In the genomic region with DNA sequence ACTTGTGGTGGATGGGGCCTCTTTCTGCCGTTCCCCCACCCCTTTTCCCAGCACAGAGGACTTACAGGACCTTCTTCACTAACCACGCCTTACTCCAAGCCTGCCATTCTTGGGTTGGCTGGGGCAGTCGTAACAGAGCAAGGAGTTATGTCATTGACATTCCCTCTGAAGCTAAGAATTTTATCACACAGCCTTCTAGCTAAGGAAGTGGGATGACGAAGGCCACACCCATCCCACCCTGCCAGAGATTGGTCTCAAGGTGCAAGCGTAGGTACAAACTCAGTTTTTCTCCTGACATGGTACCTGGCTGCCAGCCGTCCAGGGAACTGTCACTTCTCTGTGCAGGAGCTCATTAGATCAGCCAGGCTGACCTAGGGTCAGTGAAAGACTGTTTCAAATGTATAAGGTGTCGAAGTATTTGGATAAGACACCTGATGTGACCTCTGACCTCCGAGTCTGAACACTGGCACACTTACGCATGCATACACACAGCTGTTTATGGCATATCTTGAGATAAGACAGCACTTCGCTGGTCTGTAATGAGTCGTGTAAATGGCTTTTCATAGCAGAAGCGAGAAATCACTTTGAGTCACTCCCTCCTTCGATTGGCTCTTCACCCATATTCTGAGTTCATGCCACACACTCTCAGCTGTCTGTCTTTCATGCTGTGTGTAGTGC, we compare ENCODE assay signal across 20 mouse cellular contexts.
"Had no signal": no experiment of that assay in that cellular context is flagged by ENCODE, and none has a peak within 500 bp of the region (broad histone marks: within the 10 kb centered on the region; RNA-seq: fewer than 3 reads in every experiment).

No protein-coding gene starts in this region.

- H3K4me1 ChIP-seq: liver, embryonic 12.5 days; liver, embryonic 15.5 days had no signal

- H3K4me3 ChIP-seq: kidney, embryonic 15.5 days; limb, embryonic 10.5 days; limb, embryonic 13.5 days; liver, embryonic 12.5 days; liver, embryonic 15.5 days; lung, embryonic 15.5 days; megakaryocyte, embryonic 14.5 days; midbrain, embryonic 10.5 days; neural tube, embryonic 12.5 days; neural tube, embryonic 15.5 days had no signal

- H3K36me3 ChIP-seq: kidney, embryonic 15.5 days; limb, embryonic 10.5 days; limb, embryonic 13.5 days; liver, embryonic 12.5 days; liver, embryonic 15.5 days; lung, embryonic 15.5 days; midbrain, embryonic 10.5 days; neural tube, embryonic 12.5 days; neural tube, embryonic 15.5 days had no signal

- H3K9ac ChIP-seq: kidney, embryonic 15.5 days; limb, embryonic 13.5 days; liver, embryonic 12.5 days; liver, embryonic 15.5 days; lung, embryonic 15.5 days; neural tube, embryonic 12.5 days; neural tube, embryonic 15.5 days had no signal

- ATAC-seq: inflammation-experienced regulatory T-cells, adult 6 months; liver, embryonic 12.5 days had no signal

- H3K4me2 ChIP-seq: kidney, embryonic 15.5 days; limb, embryonic 13.5 days; liver, embryonic 12.5 days; liver, embryonic 15.5 days; lung, embryonic 15.5 days; neural tube, embryonic 12.5 days; neural tube, embryonic 15.5 days had no signal

- H3K27ac ChIP-seq: kidney, embryonic 15.5 days; limb, embryonic 10.5 days; limb, embryonic 13.5 days; liver, embryonic 12.5 days; liver, embryonic 15.5 days; lung, embryonic 15.5 days; midbrain, embryonic 10.5 days; neural tube, embryonic 12.5 days; neural tube, embryonic 15.5 days had no signal

- H3K9me3 ChIP-seq: kidney, embryonic 15.5 days; limb, embryonic 10.5 days; limb, embryonic 13.5 days; liver, embryonic 12.5 days; liver, embryonic 15.5 days; lung, embryonic 15.5 days; megakaryocyte, embryonic 14.5 days; midbrain, embryonic 10.5 days; neural tube, embryonic 12.5 days; neural tube, embryonic 15.5 days had no signal

- DNase-seq: kidney, adult 2 months; kidney, postnatal 10 days; kidney, postnatal 36 days; liver; midbrain, embryonic 14.5 days; right cerebral cortex, adult 18-20 months; right cerebral cortex, postnatal 25 days; thymus, adult 2 months; thymus, postnatal 36 days had no signal

- H3K27me3 ChIP-seq: kidney, embryonic 15.5 days; limb, embryonic 13.5 days; liver, embryonic 12.5 days; liver, embryonic 15.5 days; lung, embryonic 15.5 days; neural tube, embryonic 12.5 days; neural tube, embryonic 15.5 days had no signal
